Mouse (Mus musculus) lung, adult 2 months (tissue): ENCODE data around the gene Mmp19.

Source experiments
- CTCF ChIP-seq: fragments of 200-500 bp; IDR thresholded peaks from 2 replicates; pipeline ENCODE4 v1.5.1; 2011; ENCODE audit warnings: mild to moderate bottlenecking, low read length, control low read depth; ENCODE audit not compliant: insufficient read depth
- POLR2A ChIP-seq: fragments of 200-500 bp; IDR thresholded peaks from 2 replicates; pipeline ENCODE4 v1.6.1; 2011; ENCODE audit warnings: low read depth, mild to moderate bottlenecking, control low read depth, low read length, borderline replicate concordance; ENCODE audit errors: extremely low read depth

DNA sequence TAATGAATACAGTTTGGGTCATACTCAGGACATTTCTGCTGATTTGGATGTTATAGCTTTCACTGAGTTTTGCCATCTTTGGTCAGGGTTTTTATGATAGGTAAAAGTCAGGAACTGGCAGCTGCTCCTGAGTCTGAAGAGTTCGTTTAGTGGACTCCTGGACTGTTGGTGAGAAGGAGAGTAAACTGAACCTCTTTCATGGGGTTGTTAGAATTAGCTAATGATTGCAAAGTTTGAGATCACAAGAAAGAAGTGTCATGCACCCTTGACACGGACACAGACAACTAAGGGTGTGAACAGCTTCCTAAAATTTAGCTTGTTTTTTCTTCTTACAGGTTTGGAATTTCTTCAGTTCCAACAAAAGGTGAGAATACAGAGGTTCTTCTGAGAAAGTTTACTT lies 57.7 kb downstream of the Mmp19 start:
- TF ChIP-seq CTCF (no peak), POLR2A (no peak)
